Mouse (Mus musculus) left cerebral cortex, adult 8-10 months (tissue): ENCODE measurements around the gene Sept3. TPM values are rescaled to one million over a fixed set of nuclear protein-coding genes. Genes with fewer than 3 reads are reported as not detected.
"Not testable (repeated sequence)": the region's sequence is repeated elsewhere in the genome, so short reads cannot be mapped to it uniquely, and the experiment has no call there.

Experiments
- DNase-seq, 2 experiments: peaks; one replicate each; pipeline ENCODE4 v3.0.0; 2022; ENCODE audit warnings: low spot score in 2 of 2
- total RNA-seq, 4 experiments: library from RNA; stranded (reverse); gene quantifications; 2 replicates each; pipeline ENCODE4 v1.2.4; 2022

Sept3 gene
- total RNA-seq, result 100 to 1,000 TPM; 491 to 572 (median 530) TPM

DNA sequence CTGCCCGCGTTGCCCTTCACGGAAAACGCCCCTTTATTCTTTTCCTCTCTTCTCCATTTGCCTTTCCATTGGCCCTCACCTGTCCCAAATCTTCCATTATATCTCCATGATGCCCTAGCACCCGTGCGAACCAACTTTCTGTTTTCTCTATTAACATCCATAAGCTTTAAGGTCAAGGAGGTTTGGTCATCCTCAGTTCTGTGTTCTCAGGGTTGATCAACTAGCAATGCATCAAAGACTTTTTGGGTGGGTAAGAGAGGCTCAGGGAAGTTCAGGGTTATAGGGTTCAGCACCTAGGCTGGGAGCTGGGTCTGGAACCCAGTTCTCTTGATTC is at the start of gene Sept3:
TSS of gene Sept3 (plus strand) at position 301 of the 334 bp plus-strand sequence.
- DNase-seq, result no peak

GRCm38 (mm10) chr15:82225769-82226168 is 48.9 kb upstream of the Sept3 start:
- DNase-seq, result no peak

- DNase-seq, result no peak
Observed at GRCm38 (mm10) chr15:82229542-82230045, 45.1 kb upstream of the Sept3 start.

DNA sequence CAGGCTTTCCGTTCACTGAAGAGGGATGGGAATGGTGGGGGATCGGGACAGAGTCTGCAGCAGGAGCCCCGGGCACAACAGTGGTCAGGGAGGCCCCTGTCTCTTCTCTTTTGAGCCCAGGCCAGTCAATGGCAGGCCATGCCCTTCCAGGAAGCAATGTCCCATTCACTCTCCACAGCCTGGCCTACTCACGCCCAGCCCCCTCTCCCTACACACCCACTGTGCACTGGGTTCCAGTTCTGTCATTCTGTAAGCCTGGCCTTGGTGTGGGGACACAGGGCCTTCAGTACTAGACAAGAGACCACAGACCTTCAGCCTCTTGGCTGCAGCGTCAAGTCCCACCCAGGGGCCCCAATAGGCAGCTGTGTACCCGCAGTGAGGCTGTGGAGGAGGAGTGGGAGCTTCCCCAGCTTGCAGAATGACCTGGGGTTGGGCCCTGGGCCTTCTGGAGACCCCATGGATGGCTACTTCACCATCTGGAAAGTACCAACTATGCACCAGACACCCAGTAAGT is 44.5 kb upstream of the Sept3 start:
- DNase-seq, result no peak

GRCm38 (mm10) chr15:82231100-82231499 is 43.6 kb upstream of the Sept3 start:
- no peak for DNase-seq

GRCm38 (mm10) chr15:82231591-82232378 is 42.9 kb upstream of the Sept3 start:
- peak in 1 of 2 experiments; percentile 50 for DNase-seq

DNA sequence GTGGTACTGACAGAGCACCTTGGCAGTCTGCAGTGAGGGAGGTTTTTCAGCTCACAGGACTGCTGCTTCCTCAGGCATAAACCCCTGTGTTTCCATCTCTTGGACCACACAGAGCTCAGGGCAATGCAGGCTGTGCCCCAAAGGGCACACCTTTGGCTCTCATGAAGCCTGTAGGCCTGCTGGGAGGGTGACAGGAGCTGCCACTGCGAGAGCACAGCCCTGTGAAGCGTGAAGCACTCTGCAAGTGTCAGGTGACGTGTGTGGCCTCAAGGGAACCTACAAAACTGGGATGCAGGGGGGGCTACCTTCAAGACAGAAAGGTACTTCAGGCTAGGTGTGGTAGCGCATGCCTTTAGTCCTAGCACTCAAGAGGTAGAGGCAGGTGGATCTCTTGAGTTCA is 42.0 kb upstream of the Sept3 start:
- DNase-seq, result no peak

- no peak for DNase-seq
Observed at GRCm38 (mm10) chr15:82235661-82236060, 39.0 kb upstream of the Sept3 start.

DNA sequence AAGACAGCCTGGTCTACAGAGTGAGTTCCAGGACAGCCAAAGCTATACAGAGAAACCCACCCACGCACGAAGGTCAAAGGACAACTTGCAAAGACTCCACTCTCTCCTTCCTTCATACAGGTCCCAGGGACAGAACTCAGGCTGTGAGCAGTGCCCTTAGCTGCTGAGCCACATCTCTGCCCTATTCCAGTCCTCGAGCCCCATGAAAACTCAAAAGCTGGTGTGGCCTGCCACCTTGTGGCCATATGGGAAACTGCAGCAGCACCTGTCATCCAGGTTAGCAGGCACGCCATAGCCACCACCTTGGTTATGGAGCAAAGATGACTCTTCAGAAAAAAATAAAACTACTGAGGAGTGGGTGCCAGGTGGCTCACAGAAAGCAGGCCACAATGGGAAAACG is 38.1 kb upstream of the Sept3 start:
- peak; percentile 61 to 88 for DNase-seq

- DNase-seq, result no peak
Observed at GRCm38 (mm10) chr15:82243311-82243710, 31.4 kb upstream of the Sept3 start.

DNA sequence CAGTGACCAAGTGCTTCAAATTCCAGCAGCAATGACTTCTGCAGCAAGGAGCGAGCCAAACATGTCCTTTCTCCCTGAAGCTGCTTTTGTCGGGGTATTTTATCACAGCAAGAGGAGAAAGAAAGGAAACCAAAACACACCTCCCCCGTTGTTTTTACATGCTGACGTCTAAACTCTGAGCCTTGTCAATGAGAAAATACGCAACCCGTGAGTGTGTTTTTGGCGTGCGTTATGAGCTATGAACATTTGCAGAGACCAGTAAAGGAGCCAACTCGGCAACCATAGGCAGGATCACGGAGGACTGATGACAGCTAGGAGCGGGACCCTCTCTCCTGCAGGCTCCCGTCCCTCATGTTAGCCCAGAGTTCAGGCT is 31.0 kb upstream of the Sept3 start:
- no peak for DNase-seq

DNA sequence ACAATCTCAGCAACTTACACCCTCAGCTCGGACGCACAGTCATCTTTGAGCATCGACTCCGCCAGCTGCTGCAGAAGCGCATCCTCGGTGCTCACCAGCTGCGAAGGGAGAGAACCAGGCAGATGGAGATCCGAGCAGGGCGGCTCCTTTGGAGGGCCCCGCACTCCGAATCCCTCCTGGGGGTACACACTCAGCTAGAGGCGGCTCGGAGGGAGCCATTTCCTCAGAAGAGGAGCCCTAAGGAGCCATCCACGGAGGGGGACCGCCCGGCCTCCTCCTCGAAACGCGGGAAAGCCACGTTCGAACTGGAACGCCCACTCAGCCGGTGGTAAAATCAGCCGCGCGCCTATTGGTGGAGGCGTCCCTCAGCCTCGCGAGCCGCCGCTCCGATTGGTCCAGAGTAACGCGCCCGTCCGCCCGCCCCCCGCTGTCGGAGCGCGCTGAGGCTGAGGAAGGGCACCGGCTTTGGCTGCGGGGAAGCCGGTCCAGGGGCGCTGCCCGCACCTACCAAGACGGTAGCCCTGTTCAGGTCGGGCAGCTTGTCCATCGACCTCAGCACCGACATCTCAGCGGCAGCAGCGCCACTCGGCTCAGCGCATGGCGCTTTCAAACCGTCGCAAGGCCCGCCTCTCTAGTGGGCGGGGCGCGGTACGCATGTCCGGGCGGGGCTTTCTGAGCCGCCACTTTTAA is 30.4 kb upstream of the Sept3 start, which contains the start of gene Cenpm:
TSS of gene Cenpm (minus strand) at position 634 of the 690 bp plus-strand sequence.
- peak; percentile 88 to 90 for DNase-seq

DNA sequence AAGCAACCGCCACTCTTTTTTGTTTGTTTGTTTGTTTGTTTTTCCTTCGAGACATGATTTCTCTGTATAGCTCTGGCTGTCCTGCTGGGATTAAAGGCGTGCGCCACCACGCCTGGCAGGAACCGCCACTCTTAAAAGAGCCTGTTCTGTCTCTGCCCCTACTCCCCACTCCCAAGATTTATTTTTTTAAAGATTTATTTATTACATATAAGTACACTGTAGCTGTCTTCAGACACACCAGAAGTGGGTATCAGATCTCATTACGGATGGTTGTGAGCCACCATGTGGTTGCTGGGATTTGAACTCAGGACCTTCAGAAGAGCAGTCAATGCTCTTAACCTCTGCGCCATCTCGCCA is 29.9 kb upstream of the Sept3 start:
- DNase-seq, result not testable (repeated sequence)

- no peak for DNase-seq
Observed at GRCm38 (mm10) chr15:82247131-82247776, 27.4 kb upstream of the Sept3 start.

GRCm38 (mm10) chr15:82251579-82251978 is 23.1 kb upstream of the Sept3 start:
- no peak for DNase-seq

- DNase-seq, result no peak
Observed at GRCm38 (mm10) chr15:82252097-82252496, 22.6 kb upstream of the Sept3 start, which contains the start of gene 1500009C09Rik. TSS of gene 1500009C09Rik (plus strand) at chr15:82252397.

DNA sequence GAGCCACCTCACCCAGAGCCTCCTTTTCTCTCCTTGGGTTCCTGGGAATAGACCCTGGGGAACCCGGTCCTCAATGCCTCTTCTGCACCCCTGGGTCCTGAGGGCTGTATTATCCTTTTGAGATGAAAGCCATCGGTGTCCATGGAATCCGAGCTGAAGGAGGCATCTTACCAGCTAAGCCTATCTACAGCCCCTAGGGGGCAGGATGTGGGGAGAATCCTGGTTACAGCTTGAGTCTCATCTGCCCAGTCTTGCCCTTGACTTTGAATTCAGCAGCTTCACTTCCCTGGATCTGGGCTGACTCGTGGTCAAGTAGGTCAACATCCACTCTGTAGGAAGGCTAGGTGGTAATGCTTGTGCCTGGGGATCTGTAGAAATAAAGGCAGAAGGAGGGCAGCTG is 19.4 kb upstream of the Sept3 start:
- DNase-seq, result no peak

DNA sequence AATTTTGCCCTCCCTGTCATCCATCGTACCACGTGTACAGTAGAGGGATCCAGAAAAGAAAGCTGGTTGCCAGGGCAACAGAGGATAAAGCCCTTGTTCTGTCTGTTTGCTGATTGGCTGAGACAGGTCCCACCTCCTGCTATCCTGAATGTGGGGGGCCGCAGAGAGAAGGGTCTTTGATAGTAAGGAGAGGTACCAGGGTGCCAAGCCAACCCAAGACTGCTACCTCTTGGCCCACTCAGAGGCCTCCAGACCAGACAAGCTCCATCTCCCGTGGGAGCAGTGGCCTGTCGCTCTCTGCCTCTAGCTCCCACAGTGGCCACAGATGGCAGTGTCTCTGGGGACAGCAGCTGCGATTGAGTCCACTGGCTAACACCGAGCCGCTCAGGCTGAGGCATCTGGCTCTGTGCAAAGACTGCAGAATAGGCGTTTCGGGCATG is 18.7 kb upstream of the Sept3 start:
- DNase-seq, result peak; percentile 74 to 92

DNA sequence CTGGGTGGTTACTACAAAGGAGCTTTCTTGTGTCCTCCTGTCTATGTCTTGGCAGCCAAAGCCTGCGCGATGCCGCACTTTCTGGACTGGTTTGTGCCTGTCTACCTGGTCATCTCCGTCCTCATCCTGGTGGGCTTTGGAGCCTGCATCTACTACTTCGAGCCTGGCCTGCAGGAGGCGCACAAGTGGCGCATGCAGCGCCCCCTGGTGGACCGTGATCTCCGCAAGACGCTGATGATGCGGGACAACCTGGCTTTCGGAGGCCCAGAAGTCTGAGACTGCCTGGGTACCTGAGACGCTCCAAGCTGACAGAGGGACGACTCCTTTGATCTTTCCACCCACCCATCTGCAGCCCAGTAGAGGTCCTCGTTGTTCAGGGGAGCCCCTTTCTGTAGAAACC is 15.2 kb upstream of the Sept3 start:
- DNase-seq, result peak in 1 of 2 experiments; percentile 67

- DNase-seq, result peak in 1 of 2 experiments; percentile 70
Observed at GRCm38 (mm10) chr15:82266356-82266755, 8.3 kb upstream of the Sept3 start.

DNA sequence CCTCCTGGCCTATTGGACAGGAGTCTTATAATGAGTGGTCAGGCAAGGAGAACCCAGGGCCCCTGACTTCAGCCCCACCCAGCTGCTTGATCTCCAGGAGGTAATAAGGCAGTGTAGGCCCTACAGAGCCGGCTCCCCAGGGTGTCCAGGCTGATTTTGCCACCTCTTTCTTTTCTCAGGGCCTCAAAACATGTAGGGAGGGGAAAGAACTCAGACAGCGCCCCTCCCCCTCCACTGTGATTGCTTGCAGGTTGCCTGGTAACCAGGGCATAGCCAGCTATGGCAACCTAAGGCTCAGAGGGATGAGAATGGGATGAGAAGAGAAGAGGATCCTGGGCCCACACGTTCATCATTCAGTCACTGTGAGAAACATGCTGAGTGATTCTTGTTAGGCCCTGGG is 6.5 kb upstream of the Sept3 start:
- no peak for DNase-seq

DNA sequence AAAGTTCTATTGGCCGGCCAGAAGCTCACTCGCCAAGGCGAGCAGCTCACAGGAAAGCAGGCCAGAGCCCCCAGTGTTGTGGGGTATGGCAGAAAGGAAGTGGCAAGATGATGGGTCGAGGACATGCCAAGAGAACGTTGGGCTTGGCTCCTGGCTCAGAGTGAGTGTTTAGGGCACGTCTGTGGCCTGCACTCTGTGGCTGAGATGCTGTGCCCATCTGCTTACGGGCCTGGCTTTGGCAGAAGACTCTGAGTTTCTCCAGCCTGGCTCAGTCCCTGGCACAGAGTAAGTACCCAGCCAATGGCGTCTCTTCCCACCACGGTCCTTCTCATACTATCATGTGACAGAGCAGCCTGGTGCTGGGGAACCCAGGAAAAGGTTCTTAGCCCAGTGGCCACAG is 5.9 kb upstream of the Sept3 start:
- DNase-seq, result no peak
